ENCODE assay signal across 9 mouse cellular contexts in the genomic region with DNA sequence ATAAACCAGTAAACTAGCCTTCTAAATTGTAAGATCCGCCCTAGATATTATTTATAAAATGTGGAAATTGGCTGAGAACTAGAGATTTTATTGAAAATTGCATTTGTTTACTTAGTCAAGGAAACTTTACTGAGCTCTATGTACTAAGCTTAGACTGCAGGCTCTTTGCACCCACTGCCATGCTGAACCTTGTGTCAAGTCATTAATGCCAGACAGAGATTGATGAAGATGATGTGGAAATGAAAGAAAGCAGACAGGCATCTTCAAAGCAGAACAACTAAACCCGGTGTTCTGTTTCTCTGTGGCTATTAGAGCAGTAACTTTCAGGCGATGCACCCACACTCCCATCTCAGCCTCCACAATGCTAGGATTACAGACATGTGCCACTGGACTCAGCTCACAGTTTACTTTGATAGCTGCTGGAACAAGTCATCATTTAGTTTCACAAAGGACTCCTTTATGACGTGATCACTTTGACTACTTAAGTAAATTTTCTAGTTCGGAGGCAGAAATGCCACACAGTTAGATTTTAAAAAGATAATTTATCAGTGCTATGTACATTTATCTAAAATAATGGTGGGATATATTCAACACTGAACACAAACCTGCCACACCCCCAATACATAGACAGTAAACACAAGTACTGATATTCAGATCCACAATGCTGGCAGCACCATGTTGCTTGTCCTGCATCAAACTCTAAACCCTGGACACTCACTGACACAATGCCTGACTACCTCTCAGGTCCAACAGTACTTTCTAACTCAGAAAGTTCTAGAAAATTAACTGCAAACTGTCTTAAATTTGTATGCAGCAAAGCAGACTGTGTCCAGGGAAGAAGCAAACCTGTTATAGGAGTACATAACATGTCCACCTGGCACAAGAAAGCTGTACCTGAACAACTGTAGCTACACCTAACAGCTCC.
A peak's percentile ranks its signal among the peaks of the same experiment; 100 is the strongest.
DNase-seq lines count a peak whose midpoint lies in the region; ATAC-seq and TF ChIP-seq lines count a peak whose summit lies in the region.
"Had no signal": no experiment of that assay in that cellular context is flagged by ENCODE, and none has a peak within 500 bp of the region (broad histone marks: within the 10 kb centered on the region; RNA-seq: fewer than 3 reads in every experiment).

No protein-coding gene starts in this region.

- no peak for TF ChIP-seq CTCF in forebrain, postnatal 0 days (IDR thresholded peaks at IDR 0.05; ENCODE audit: low read depth)
- TF ChIP-seq CTCF in liver, postnatal 0 days (IDR thresholded peaks at IDR 0.05; ENCODE audit: low read depth): no peak

- DNase-seq in heart, adult 18-20 months: no peak
- DNase-seq in MN1 (ENCODE audit: low spot score): peak; percentile 8
- peak; percentile 13 for DNase-seq in forebrain, postnatal 0 days
- DNase-seq in liver, postnatal 0 days: no peak
- no peak for DNase-seq in layer of hippocampus, postnatal 14 days (ENCODE audit: low spot score in 2 of 2)
- no peak for DNase-seq in ovary, adult 18-20 months (ENCODE audit: low spot score)
- DNase-seq in layer of hippocampus, postnatal 36 days: no peak
- DNase-seq: right cerebral cortex, postnatal 4 days had no signal

- TF ChIP-seq EP300 in liver, postnatal 0 days (IDR thresholded peaks at IDR 0.05; ENCODE audit: low read depth): no peak

- H3K9me3 ChIP-seq in heart, embryonic 13.5 days: no peaks in the 10 kb centered on the region
- no peaks in the 10 kb centered on the region for H3K9me3 ChIP-seq in forebrain, postnatal 0 days (ENCODE audit: low read length)
- H3K9me3 ChIP-seq in liver, postnatal 0 days (ENCODE audit: low read length): no peaks in the 10 kb centered on the region

- H3K9ac ChIP-seq in heart, embryonic 13.5 days: peak overlapping the region; percentile 79
- H3K9ac ChIP-seq in forebrain, postnatal 0 days: peak overlapping the region; percentile 63; the same call in 1 of the 2 replicates
- H3K9ac ChIP-seq in liver, postnatal 0 days (replicated peaks): peak overlapping the region; percentile 63

- ATAC-seq in heart, embryonic 13.5 days (ENCODE audit: extremely low read depth, insufficient number of reproducible peaks, low FRiP score, low TSS enrichment): no peak
- no peak for ATAC-seq in forebrain, postnatal 0 days
- ATAC-seq in liver, postnatal 0 days: no peak

- peaks cover 19% of the 10 kb centered on the region for H3K4me1 ChIP-seq in heart, embryonic 13.5 days
- H3K4me1 ChIP-seq in forebrain, postnatal 0 days (ENCODE audit: insufficient read depth): peaks cover 17% of the 10 kb centered on the region
- peaks cover 11% of the 10 kb centered on the region; the same call in 1 of the 2 replicates for H3K4me1 ChIP-seq in liver, postnatal 0 days (ENCODE audit: insufficient read depth)

- peak overlapping the region; percentile 80 for H3K4me2 ChIP-seq in heart, embryonic 13.5 days
- H3K4me2 ChIP-seq in forebrain, postnatal 0 days (ENCODE audit: low read depth): peak overlapping the region; percentile 69
- H3K4me2 ChIP-seq in liver, postnatal 0 days (ENCODE audit: low read depth, low read length): peak overlapping the region; percentile 71

- H3K27ac ChIP-seq in heart, embryonic 13.5 days (replicated peaks): no peak overlapping the region
- H3K27ac ChIP-seq in forebrain, postnatal 0 days (ENCODE audit: low read depth, low read length): 0 out of 2 replicates have a peak overlapping the region, but pooled peaks have one; percentile 10
- peak overlapping the region; percentile 51; the same call in 1 of the 2 replicates for H3K27ac ChIP-seq in liver, postnatal 0 days (ENCODE audit: low read depth)

- H3K36me3 ChIP-seq in heart, embryonic 13.5 days: peaks cover 11% of the 10 kb centered on the region
- H3K36me3 ChIP-seq in forebrain, postnatal 0 days (ENCODE audit: insufficient read depth): peaks cover 7% of the 10 kb centered on the region; the same call in 1 of the 2 replicates
- H3K36me3 ChIP-seq in liver, postnatal 0 days (replicated peaks; ENCODE audit: insufficient read depth, low read length): peaks cover 2% of the 10 kb centered on the region; the same call in 1 of the 2 replicates

- H3K27me3 ChIP-seq in heart, embryonic 13.5 days (replicated peaks): no peaks in the 10 kb centered on the region
- H3K27me3 ChIP-seq in forebrain, postnatal 0 days (ENCODE audit: insufficient read depth, low read length): no peaks in the 10 kb centered on the region
- H3K27me3 ChIP-seq in liver, postnatal 0 days (ENCODE audit: insufficient read depth, low read length): no peaks in the 10 kb centered on the region

- H3K4me3 ChIP-seq in heart, embryonic 13.5 days: peak overlapping the region; percentile 67
- peak overlapping the region; percentile 58 for H3K4me3 ChIP-seq in forebrain, postnatal 0 days (ENCODE audit: low read depth, low read length)
- peak overlapping the region; percentile 66 for H3K4me3 ChIP-seq in liver, postnatal 0 days (ENCODE audit: low read depth, low read length)

- 71% methylated on average over 5 of the region's 5 CpGs for WGBS in heart, embryonic 13.5 days
- 66% methylated on average over 5 of the region's 5 CpGs for WGBS in forebrain, postnatal 0 days
- WGBS in liver, postnatal 0 days (ENCODE audit: insufficient replicate concordance): 73% methylated on average over 5 of the region's 5 CpGs

Comparison
In these comparisons a context has a peak if more than half of its experiments do, and no peak if none do; other contexts are left out.
1. DNase-seq: peak in MN1 (single experiment) and forebrain, postnatal 0 days (single experiment); none in heart, adult 18-20 months (0 of 2), liver, postnatal 0 days (single experiment), layer of hippocampus, postnatal 14 days (0 of 2), ovary, adult 18-20 months (single experiment) and layer of hippocampus, postnatal 36 days (0 of 2).
2. Peak in every context shown above with its lines, with median percentiles within 50 percentile points of each other: H3K4me2 ChIP-seq, H3K4me3 ChIP-seq and H3K9ac ChIP-seq.